Mouse (Mus musculus) G1E (cell line): ENCODE measurements around the gene Oard1. TPM values are rescaled to one million over a fixed set of nuclear protein-coding genes. Genes with fewer than 3 reads are reported as not detected.
A peak's percentile ranks its signal among the peaks of the same experiment; 100 is the strongest.

Experiments
- ATAC-seq: 2 replicates; pipeline ENCODE4 v1.8.0; 2016; ENCODE audit warnings: mild to moderate bottlenecking; ENCODE audit not compliant: insufficient number of reproducible peaks, poor library complexity, low FRiP score, severe bottlenecking; ENCODE audit errors: extremely low read depth
- DNase-seq: peaks from one replicate; pipeline ENCODE4 v3.0.0; 2012; ENCODE audit warnings: low spot score
- H3K27me3 ChIP-seq: 2 replicates; pipeline ENCODE4 v1.6.1; 2012; ENCODE audit warnings: mild to moderate bottlenecking, low read length, inconsistent platforms; ENCODE audit not compliant: insufficient read depth
- H3K36me3 ChIP-seq: replicated peaks from 2 replicates; pipeline ENCODE3; 2012; ENCODE audit warnings: mild to moderate bottlenecking, inconsistent platforms
- H3K4me1 ChIP-seq: 2 replicates; pipeline ENCODE4 v1.6.1; 2012; ENCODE audit warnings: low read depth, low read length, inconsistent platforms, mixed read lengths; ENCODE audit not compliant: insufficient read depth
- H3K4me3 ChIP-seq: 2 replicates; pipeline ENCODE4 v1.5.1; 2012; ENCODE audit warnings: low read depth, mild to moderate bottlenecking, inconsistent platforms, low read length, moderate library complexity, mixed read lengths
- H3K9me3 ChIP-seq: replicated peaks from 2 replicates; pipeline ENCODE4 v1.6.1; 2012; ENCODE audit warnings: inconsistent platforms
- CTCF ChIP-seq: IDR thresholded peaks from 2 replicates; pipeline ENCODE4 v1.5.1; 2012; ENCODE audit warnings: low read depth, low read length, inconsistent platforms, mixed read lengths
- GATA1 ChIP-seq: IDR thresholded peaks from 2 replicates; pipeline ENCODE4 v1.6.1; 2012; ENCODE audit warnings: borderline replicate concordance, low read length, inconsistent platforms, mixed read lengths
- GATA2 ChIP-seq: IDR thresholded peaks from 2 replicates; pipeline ENCODE4 v1.6.1; 2012; ENCODE audit warnings: low read depth, low read length, inconsistent platforms, borderline replicate concordance
- POLR2AphosphoS5 ChIP-seq: IDR thresholded peaks from 2 replicates; pipeline ENCODE4 v1.6.1; 2012; ENCODE audit warnings: low read depth, low read length, inconsistent platforms; ENCODE audit not compliant: insufficient replicate concordance
- TAL1 ChIP-seq: conservative IDR thresholded peaks from 2 replicates; pipeline ENCODE4 v1.6.1; 2012; ENCODE audit warnings: low read depth, low read length, inconsistent platforms, mixed read lengths
- polyA plus RNA-seq: library from polyadenylated mRNA; stranded (reverse); fragments of >175 nt; gene quantifications from 2 replicates; pipeline ENCODE4 v1.2.3, GENCODE M21; 2012
- total RNA-seq, 2 experiments: library from RNA; stranded (forward) in 1 of 2; stranded (reverse) in 1 of 2; fragments of 200-1000 nt in 1 of 2; fragments of >200 nt in 1 of 2; fragmentation: Nextera tagmentation in 1 of 2; gene quantifications; 2 replicates each; pipeline ENCODE4 v1.2.3; 2014 to 2017

Oard1 gene
- total and polyA plus RNA-seq, 3 experiments: 5.0 to 83.4 (median 34.3) TPM

- H3K4me1 ChIP-seq: peaks cover 43% of the 10 kb centered on the region
- peak; percentile 63 for ATAC-seq
- H3K27me3 ChIP-seq: no peaks in the 10 kb centered on the region
- peaks cover 78% of the 10 kb centered on the region for H3K36me3 ChIP-seq
- no peak overlapping the region for H3K4me3 ChIP-seq
- no peaks in the 10 kb centered on the region for H3K9me3 ChIP-seq
- TF ChIP-seq GATA1: no peak
- no peak for TF ChIP-seq POLR2AphosphoS5
- TF ChIP-seq GATA2: no peak
- no peak for TF ChIP-seq TAL1
- peak; percentile 35; the same call in 1 of the 2 replicates for TF ChIP-seq CTCF
- DNase-seq: peak; percentile 36
Measured at GRCm38 (mm10) chr17:48416425-48417195, 6.8 kb downstream of the Oard1 start.

GRCm38 (mm10) chr17:48417521-48417920 is 7.7 kb downstream of the Oard1 start:
- DNase-seq: no peak
- no peak for TF ChIP-seq POLR2AphosphoS5
- TF ChIP-seq GATA1: no peak
- TF ChIP-seq GATA2: no peak
- no peak for TF ChIP-seq TAL1
- no peak for TF ChIP-seq CTCF
- H3K9me3 ChIP-seq: no peaks in the 10 kb centered on the region
- H3K36me3 ChIP-seq: peaks cover 69% of the 10 kb centered on the region
- H3K4me1 ChIP-seq: peaks cover 39% of the 10 kb centered on the region
- no peak for ATAC-seq
- H3K4me3 ChIP-seq: no peak overlapping the region
- no peaks in the 10 kb centered on the region for H3K27me3 ChIP-seq

GRCm38 (mm10) chr17:48418174-48418573 is 8.4 kb downstream of the Oard1 start:
- Histone ChIP-seq H3K36me3 (peaks cover 64% of the 10 kb centered on the region), H3K4me1 (peaks cover 35% of the 10 kb centered on the region), H3K4me3 (no peak overlapping the region), H3K9me3 (no peaks in the 10 kb centered on the region), H3K27me3 (no peaks in the 10 kb centered on the region)
- ATAC-seq (no peak), DNase-seq (no peak)
- TF ChIP-seq CTCF (no peak), POLR2AphosphoS5 (no peak), GATA1 (no peak), GATA2 (no peak), TAL1 (no peak)

DNA sequence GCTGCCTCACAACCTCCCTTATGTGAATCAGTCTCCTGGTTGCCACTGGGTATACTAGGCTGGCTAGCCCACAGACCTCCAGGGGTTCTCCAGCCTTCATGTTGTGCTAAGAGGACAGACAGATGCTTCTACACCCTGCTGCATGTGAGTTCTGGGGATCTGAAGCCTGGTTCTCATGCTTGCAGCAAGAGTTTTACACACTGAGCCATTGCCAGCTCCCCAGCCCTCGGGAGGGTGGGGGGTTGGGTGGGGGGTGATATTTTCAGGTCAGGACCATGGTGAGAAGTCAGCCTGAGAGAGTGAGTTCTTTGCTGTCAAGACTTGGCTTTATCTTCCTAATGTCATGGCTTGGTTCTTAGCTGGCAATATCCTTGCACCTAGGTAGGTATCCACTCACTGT is 9.0 kb downstream of the Oard1 start:
- H3K4me3 ChIP-seq: no peak overlapping the region

GRCm38 (mm10) chr17:48419571-48419970 is 9.8 kb downstream of the Oard1 start:
- H3K36me3 ChIP-seq: peaks cover 51% of the 10 kb centered on the region
- no peaks in the 10 kb centered on the region for H3K27me3 ChIP-seq
- ATAC-seq: no peak
- H3K4me1 ChIP-seq: peaks cover 35% of the 10 kb centered on the region
- no peak overlapping the region for H3K4me3 ChIP-seq
- TF ChIP-seq POLR2AphosphoS5 (no peak), GATA2 (no peak), TAL1 (no peak), GATA1 (no peak), CTCF (no peak)
- no peak for DNase-seq
- no peaks in the 10 kb centered on the region for H3K9me3 ChIP-seq

More for the DNA sequence above, 9.0 kb downstream of the Oard1 start:
- no peak for TF ChIP-seq CTCF
- TF ChIP-seq GATA1: no peak
- no peak for TF ChIP-seq GATA2
- TF ChIP-seq TAL1: no peak
- TF ChIP-seq POLR2AphosphoS5: no peak
- DNase-seq (no peak), ATAC-seq (no peak)
- H3K36me3 ChIP-seq: peaks cover 59% of the 10 kb centered on the region
- H3K27me3 ChIP-seq: no peaks in the 10 kb centered on the region
- H3K9me3 ChIP-seq: no peaks in the 10 kb centered on the region
- peaks cover 35% of the 10 kb centered on the region for H3K4me1 ChIP-seq

DNA sequence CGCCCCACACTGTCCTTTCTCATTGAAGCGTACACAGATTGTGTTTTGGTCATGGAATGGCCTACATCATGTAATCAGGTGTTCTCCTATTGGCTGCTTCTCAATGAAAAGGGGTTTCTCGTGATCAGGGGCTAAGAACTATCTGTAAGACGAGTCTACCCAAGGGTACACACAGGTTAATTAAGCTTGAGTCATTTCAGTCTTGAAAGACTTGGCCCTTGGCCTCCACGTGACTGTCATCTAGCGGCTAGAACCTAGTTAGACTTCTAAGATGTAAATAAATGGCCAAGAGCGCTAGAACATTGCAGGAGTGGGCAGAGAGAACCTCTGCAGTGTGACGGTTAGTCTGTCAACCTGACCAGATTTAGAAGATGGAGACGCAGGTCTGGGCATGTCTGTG is 14.4 kb downstream of the Oard1 start:
- no peaks in the 10 kb centered on the region for H3K9me3 ChIP-seq
- DNase-seq: no peak
- no peak overlapping the region for H3K4me3 ChIP-seq
- H3K27me3 ChIP-seq: peaks cover 5% of the 10 kb centered on the region; the same call in 1 of the 2 replicates
- TF ChIP-seq POLR2AphosphoS5 (no peak), GATA1 (no peak), TAL1 (no peak), GATA2 (no peak), CTCF (no peak)
- peaks cover 42% of the 10 kb centered on the region for H3K4me1 ChIP-seq
- peaks cover 5% of the 10 kb centered on the region for H3K36me3 ChIP-seq
- ATAC-seq: no peak
